Mouse (Mus musculus): ENCODE measurements around the gene Wfdc15a. TPM values are rescaled to one million over a fixed set of nuclear protein-coding genes. Genes with fewer than 3 reads are reported as not detected.

Wfdc15a gene
- total RNA-seq, 2 experiments from 2014 or later: not detected

- no peak for DNase-seq (ENCODE audit: low spot score in 2 of 2)
Measured at GRCm38 (mm10) chr2:164180124-164180523, 19.8 kb downstream of the Wfdc15a start.

GRCm38 (mm10) chr2:164177831-164178230, 22.1 kb downstream of the Wfdc15a start:
- no peak for DNase-seq (ENCODE audit: low spot score in 2 of 2)

GRCm38 (mm10) chr2:164175850-164176249, 24.1 kb downstream of the Wfdc15a start:
- DNase-seq (ENCODE audit: low spot score in 2 of 2): no peak

- DNase-seq (ENCODE audit: low spot score in 2 of 2): no peak
Measured at GRCm38 (mm10) chr2:164174649-164175395, 25.1 kb downstream of the Wfdc15a start.

GRCm38 (mm10) chr2:164173394-164173793, 26.5 kb downstream of the Wfdc15a start:
- no peak for DNase-seq (ENCODE audit: low spot score in 2 of 2)

- no peak for DNase-seq (ENCODE audit: low spot score in 2 of 2)
Measured at GRCm38 (mm10) chr2:164170902-164171301, 29.0 kb downstream of the Wfdc15a start, which contains the start of gene Kcns1. TSS of gene Kcns1 (minus strand) at chr2:164171113.

GRCm38 (mm10) chr2:164170326-164170725, 29.6 kb downstream of the Wfdc15a start:
- no peak for DNase-seq (ENCODE audit: low spot score in 2 of 2)

- DNase-seq (ENCODE audit: low spot score in 2 of 2): no peak
Measured at GRCm38 (mm10) chr2:164168571-164168946, 31.4 kb downstream of the Wfdc15a start.

- no peak for DNase-seq (ENCODE audit: low spot score in 2 of 2)
Measured at GRCm38 (mm10) chr2:164167752-164168570, 32.0 kb downstream of the Wfdc15a start.

GRCm38 (mm10) chr2:164164941-164165340, 35.0 kb downstream of the Wfdc15a start:
- no peak for DNase-seq (ENCODE audit: low spot score in 2 of 2)

- DNase-seq (ENCODE audit: low spot score in 2 of 2): no peak
Measured at GRCm38 (mm10) chr2:164161515-164162055, 38.3 kb downstream of the Wfdc15a start.

GRCm38 (mm10) chr2:164158838-164159237, 41.1 kb downstream of the Wfdc15a start:
- DNase-seq (ENCODE audit: low spot score in 2 of 2): no peak

- DNase-seq (ENCODE audit: low spot score in 2 of 2): no peak
Measured at GRCm38 (mm10) chr2:164156158-164156557, 43.8 kb downstream of the Wfdc15a start.

GRCm38 (mm10) chr2:164154007-164154406, 45.9 kb downstream of the Wfdc15a start:
- no peak for DNase-seq (ENCODE audit: low spot score in 2 of 2)

GRCm38 (mm10) chr2:164152341-164152740, 47.6 kb downstream of the Wfdc15a start:
- DNase-seq (ENCODE audit: low spot score in 2 of 2): no peak

- no peak for DNase-seq (ENCODE audit: low spot score in 2 of 2)
Measured at GRCm38 (mm10) chr2:164150086-164150760, 49.7 kb downstream of the Wfdc15a start.

Other genes starting within 250 kb of the Wfdc15a start
- 100 to 1,000 TPM; 260 to 263 TPM for gene Ywhab, start 205.2 kb downstream of the Wfdc15a start, total RNA-seq (2021)
- 1 to 10 TPM; 3.6 to 3.8 TPM for gene Pabpc1l, start 174.7 kb downstream of the Wfdc15a start, total RNA-seq (2021)
- 10 to 100 TPM; 33.1 to 34.8 TPM for gene Stk4, start 129.8 kb downstream of the Wfdc15a start, total RNA-seq (2021)
- 10 to 100 TPM; 42.5 to 55.2 TPM for gene Tomm34, start 129.0 kb downstream of the Wfdc15a start, total RNA-seq (2021)
- under 1 TPM; 0.20 to 0.40 TPM for gene Kcns1, start 29.0 kb downstream of the Wfdc15a start, total RNA-seq (2021)
- gene Wfdc5, start 17.4 kb downstream of the Wfdc15a start, total RNA-seq (2021): not detected
- gene Wfdc12, start 9.5 kb downstream of the Wfdc15a start, total RNA-seq (2021): not detected
- gene Wfdc15b, start 21.5 kb upstream of the Wfdc15a start, total RNA-seq (2021): 1 to 10 TPM in 1 of 2 experiments, not detected in 1; 6.0 TPM
- gene Svs2, start 38.3 kb upstream of the Wfdc15a start, total RNA-seq (2021): not detected
- gene Svs3b, start 56.5 kb upstream of the Wfdc15a start, total RNA-seq (2021): not detected
- not detected for gene Svs4, start 78.3 kb upstream of the Wfdc15a start, total RNA-seq (2021)
- not detected for gene Svs3a, start 89.1 kb upstream of the Wfdc15a start, total RNA-seq (2021)
- gene Svs6, start 116.6 kb upstream of the Wfdc15a start, total RNA-seq (2021): not detected
- under 1 TPM in 1 of 2 experiments, not detected in 1; 0.71 TPM for gene Svs5, start 132.6 kb upstream of the Wfdc15a start, total RNA-seq (2021)
- gene Slpi, start 189.0 kb upstream of the Wfdc15a start, total RNA-seq (2021): 1 to 10 TPM; 7.8 to 9.0 TPM
- 10 to 100 TPM in 1 of 2 experiments, under 1 TPM in 1; 0.14 to 14.6 TPM for gene Rbpjl, start 203.0 kb upstream of the Wfdc15a start, total RNA-seq (2021)
- 1 to 10 TPM; 4.7 to 4.9 TPM for gene Matn4, start 205.0 kb upstream of the Wfdc15a start, total RNA-seq (2021)
- gene Sdc4, start 243.8 kb upstream of the Wfdc15a start, total RNA-seq (2021): 10 to 100 TPM; 75.2 to 93.9 TPM

Data from adrenal gland, postnatal 4 days (tissue).